Mouse (Mus musculus) cerebellum, postnatal 36 days (tissue): ENCODE measurements around the gene Tent4a.
A peak's percentile ranks its signal among the peaks of the same experiment; 100 is the strongest.

Experiments
- DNase-seq, 2 experiments: peaks; one replicate each; pipeline ENCODE4 v3.0.0; 2021 to 2022; ENCODE audit warnings: mixed read lengths in 2 of 2

The Tent4a gene

GRCm38 (mm10) chr13:69543595-69543994 is 9.2 kb upstream of the Tent4a start:
- DNase-seq, result no peak

GRCm38 (mm10) chr13:69542571-69543352 is 8.3 kb upstream of the Tent4a start:
- no peak for DNase-seq

GRCm38 (mm10) chr13:69541776-69542175 is 7.4 kb upstream of the Tent4a start:
- no peak for DNase-seq

GRCm38 (mm10) chr13:69541209-69541608 is 6.8 kb upstream of the Tent4a start:
- DNase-seq, result peak in 1 of 2 experiments; percentile 46

GRCm38 (mm10) chr13:69538327-69538726 is 3.9 kb upstream of the Tent4a start:
- peak in 1 of 2 experiments; percentile 0 for DNase-seq

GRCm38 (mm10) chr13:69537366-69537765 is 2.9 kb upstream of the Tent4a start:
- no peak for DNase-seq

GRCm38 (mm10) chr13:69536021-69536420 is 1.6 kb upstream of the Tent4a start:
- DNase-seq, result no peak

GRCm38 (mm10) chr13:69534654-69535551 is 486 bp upstream of the Tent4a start:
- peak; percentile 98 to 99 for DNase-seq

GRCm38 (mm10) chr13:69533405-69534333 is 748 bp downstream of the Tent4a start, which contains the start of gene Nsun2:
Gene Nsun2, plus strand, starts transcription at chr13:69533746.
- DNase-seq, result peak; percentile 73 to 80

- no peak for DNase-seq
Measured at GRCm38 (mm10) chr13:69532893-69533404, 1.5 kb downstream of the Tent4a start.

GRCm38 (mm10) chr13:69532101-69532892 is 2.1 kb downstream of the Tent4a start:
- no peak for DNase-seq

- DNase-seq, result no peak
Measured at GRCm38 (mm10) chr13:69531431-69531830, 3.0 kb downstream of the Tent4a start.

GRCm38 (mm10) chr13:69530951-69531350 is 3.5 kb downstream of the Tent4a start:
- DNase-seq, result no peak

- DNase-seq, result peak; percentile 57 to 59
Measured at GRCm38 (mm10) chr13:69530156-69530555, 4.3 kb downstream of the Tent4a start.

- no peak for DNase-seq
Measured at GRCm38 (mm10) chr13:69528531-69528930, 5.9 kb downstream of the Tent4a start.

GRCm38 (mm10) chr13:69525867-69526266 is 8.6 kb downstream of the Tent4a start:
- no peak for DNase-seq

GRCm38 (mm10) chr13:69524158-69524530 is 10.3 kb downstream of the Tent4a start:
- peak in 1 of 2 experiments; percentile 31 for DNase-seq

GRCm38 (mm10) chr13:69523444-69524157 is 10.8 kb downstream of the Tent4a start:
- DNase-seq, result no peak

- no peak for DNase-seq
Measured at GRCm38 (mm10) chr13:69522161-69522791, 12.1 kb downstream of the Tent4a start.

GRCm38 (mm10) chr13:69519137-69519536 is 15.3 kb downstream of the Tent4a start:
- no peak for DNase-seq
